Mouse (Mus musculus) spleen, adult 2 months (tissue): ENCODE measurements around the gene Dkk2.

Source experiments
- CTCF ChIP-seq: fragments of 200-500 bp; IDR thresholded peaks from 2 replicates; pipeline ENCODE4 v1.5.1; 2011; ENCODE audit warnings: mild to moderate bottlenecking, inconsistent platforms; ENCODE audit not compliant: insufficient read depth, insufficient read length, insufficient replicate concordance; ENCODE audit errors: extremely low read depth
- POLR2A ChIP-seq: fragments of 200-500 bp; IDR thresholded peaks from 2 replicates; pipeline ENCODE4 v1.6.1; 2011; ENCODE audit warnings: low read depth, low read length, inconsistent platforms

DNA sequence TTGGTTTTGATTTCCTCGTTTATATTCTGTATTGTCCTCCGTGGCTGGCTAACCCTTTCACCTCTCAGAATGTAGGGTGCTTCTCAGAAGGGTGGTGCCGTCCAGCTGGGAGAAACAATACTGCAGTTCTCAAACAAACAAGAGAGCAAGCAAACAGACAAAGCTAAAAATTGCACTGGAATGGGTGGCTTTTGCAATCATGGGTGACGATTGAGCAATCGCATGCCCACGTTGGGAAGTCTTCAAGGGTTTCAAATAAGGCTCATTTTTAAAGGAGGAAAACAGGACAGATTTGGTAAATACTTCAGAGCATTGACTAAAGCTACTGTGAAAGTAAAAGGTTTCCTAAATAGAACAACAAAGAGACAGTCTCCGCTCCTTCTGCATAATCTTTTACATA lies 18.4 kb downstream of the Dkk2 start:
- no peak for TF ChIP-seq POLR2A
- TF ChIP-seq CTCF, result no peak
